Mouse (Mus musculus): Measurements from ENCODE around the gene Psmb2. TPM values are rescaled to one million over a fixed set of nuclear protein-coding genes. Genes with fewer than 3 reads are reported as not detected.

Psmb2 gene
- total and polyA plus RNA-seq, 2 experiments from 2014 or later: 263 to 443 TPM

- peak within 1 kb of the TSS; percentile 50 for H3K4me2 ChIP-seq (ENCODE audit: low read depth, low read length)
- no peak within 1 kb of the TSS for H3K27ac ChIP-seq (ENCODE audit: low read depth)
- no peaks in the 10 kb centered on the region for H3K36me3 ChIP-seq (replicated peaks; ENCODE audit: control insufficient read depth, insufficient read depth, low read length)
- no peaks in the 10 kb centered on the region for H3K4me1 ChIP-seq (ENCODE audit: control insufficient read depth, insufficient read depth)
- no peaks in the 10 kb centered on the region for H3K9me3 ChIP-seq (replicated peaks; ENCODE audit: control insufficient read depth, low read length)
- H3K4me3 ChIP-seq (ENCODE audit: low read depth, low read length): peak within 1 kb of the TSS; percentile 36
- no peak within 1 kb of the TSS for H3K9ac ChIP-seq (replicated peaks; ENCODE audit: low read depth, low read length)
- H3K27me3 ChIP-seq (ENCODE audit: control insufficient read depth, insufficient read depth, low read length): peaks cover 80% of the 10 kb centered on the region
- no peak for TF ChIP-seq EP300 (IDR thresholded peaks at IDR 0.05; ENCODE audit: low read depth)
- DNase-seq (ENCODE audit: low spot score): peak; percentile 32
- under 1% methylated on average over 32 of the region's 32 CpGs for WGBS
- peak; percentile 62 for ATAC-seq (ENCODE audit: insufficient read depth, low read depth)
These were observed 58.6 kb downstream of the Psmb2 start, which contains the start of gene Tfap2e for GRCm38 (mm10) chr4:126736001-126736414. Tfap2e (minus strand) TSS chr4:126736240.

DNA sequence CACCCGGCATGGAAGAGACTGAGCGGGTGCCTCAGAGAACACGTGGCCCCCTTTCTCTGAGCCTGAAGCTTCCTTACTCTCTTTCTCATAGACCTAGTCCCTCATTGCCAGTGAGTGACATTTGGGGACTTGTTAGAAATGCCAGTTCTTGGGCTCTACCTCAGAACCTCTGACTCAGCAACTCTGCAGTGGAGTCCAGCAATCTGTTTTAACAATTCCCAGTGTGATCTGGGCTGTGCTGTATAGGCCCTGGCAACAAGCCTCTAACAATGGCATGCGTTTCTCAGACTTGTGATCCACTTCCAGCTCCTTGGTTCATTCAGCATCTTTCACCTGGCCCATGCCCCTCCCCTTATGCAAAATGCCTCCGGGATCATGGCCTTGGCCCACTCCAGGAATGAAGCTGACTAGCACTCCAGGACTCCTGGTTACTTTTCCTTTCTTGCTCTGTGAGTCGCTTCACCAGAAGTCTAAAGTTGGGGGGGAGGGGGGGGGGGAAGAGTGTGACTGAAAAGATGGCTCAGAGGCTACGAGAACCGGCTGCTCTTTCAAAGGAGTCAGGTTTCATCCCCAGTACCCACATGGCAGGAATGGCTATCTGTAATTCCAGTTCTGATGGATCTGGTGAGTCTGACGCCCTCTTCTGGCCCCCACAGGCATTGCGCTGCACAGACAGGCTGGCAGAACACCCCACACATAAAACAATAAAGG lies 62.7 kb downstream of the Psmb2 start:
- DNase-seq (ENCODE audit: low spot score) (no peak), ATAC-seq (ENCODE audit: insufficient read depth, low read depth) (no peak)
- Histone ChIP-seq H3K27ac (ENCODE audit: low read depth) (no peak overlapping the region), H3K36me3 (replicated peaks; ENCODE audit: control insufficient read depth, insufficient read depth, low read length) (peaks cover 10% of the 10 kb centered on the region), H3K9ac (replicated peaks; ENCODE audit: low read depth, low read length) (no peak overlapping the region), H3K4me1 (ENCODE audit: control insufficient read depth, insufficient read depth) (no peaks in the 10 kb centered on the region), H3K9me3 (replicated peaks; ENCODE audit: control insufficient read depth, low read length) (no peaks in the 10 kb centered on the region), H3K4me2 (ENCODE audit: low read depth, low read length) (no peak overlapping the region), H3K27me3 (ENCODE audit: control insufficient read depth, insufficient read depth, low read length) (peaks cover 39% of the 10 kb centered on the region), H3K4me3 (ENCODE audit: low read depth, low read length) (no peak overlapping the region)
- WGBS: 26% methylated on average over 10 of the region's 10 CpGs
- peak; percentile 32 for TF ChIP-seq CTCF (IDR thresholded peaks at IDR 0.05; ENCODE audit: low read depth)
- TF ChIP-seq EP300 (IDR thresholded peaks at IDR 0.05; ENCODE audit: low read depth): no peak

DNA sequence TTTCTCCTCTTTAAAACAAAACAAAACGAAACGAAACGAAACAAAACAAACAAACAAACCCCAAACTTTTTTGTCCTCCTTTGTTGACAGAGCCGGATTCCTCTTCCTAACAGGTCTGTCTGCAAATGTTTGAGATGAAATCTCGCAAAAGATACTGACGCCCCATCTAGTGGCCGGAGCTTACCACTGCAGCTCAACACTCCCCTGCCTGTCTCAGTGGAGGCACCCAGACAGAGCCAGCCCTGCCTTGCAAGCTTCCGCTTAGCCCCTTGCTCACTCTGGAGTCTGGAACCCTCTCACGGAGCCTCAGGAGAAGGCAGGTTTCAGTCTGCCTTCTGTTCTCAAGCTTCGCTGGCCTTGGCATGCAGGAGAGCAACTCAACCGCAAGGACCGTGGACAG lies 64.0 kb downstream of the Psmb2 start:
- peak overlapping the region; percentile 48; the same call in 1 of the 2 replicates for H3K4me2 ChIP-seq (ENCODE audit: low read depth, low read length)

DNA sequence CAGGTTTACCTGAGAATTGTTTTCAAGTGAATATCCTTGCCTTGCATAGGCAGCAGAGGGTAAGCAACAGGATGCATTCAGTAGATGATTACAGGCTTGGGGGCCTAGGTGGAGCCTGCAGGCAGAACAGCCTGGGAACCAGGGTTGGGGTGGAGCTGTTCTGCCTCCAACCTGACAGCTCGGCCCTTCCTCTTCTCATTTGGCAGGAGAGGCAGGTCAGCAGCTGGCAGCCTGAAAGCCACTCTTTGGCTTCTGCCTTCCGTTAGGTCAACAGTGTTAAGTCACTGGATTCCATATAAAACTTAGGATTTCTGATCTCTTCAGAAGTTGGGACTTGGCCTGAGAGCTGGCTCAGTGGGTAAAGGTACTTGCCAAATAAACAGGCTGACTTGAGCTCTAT lies 65.5 kb downstream of the Psmb2 start:
- ATAC-seq (ENCODE audit: insufficient read depth, low read depth) (no peak), DNase-seq (ENCODE audit: low spot score) (no peak)
- Histone ChIP-seq H3K9ac (replicated peaks; ENCODE audit: low read depth, low read length) (no peak overlapping the region), H3K9me3 (replicated peaks; ENCODE audit: control insufficient read depth, low read length) (no peaks in the 10 kb centered on the region), H3K36me3 (replicated peaks; ENCODE audit: control insufficient read depth, insufficient read depth, low read length) (peaks cover 30% of the 10 kb centered on the region), H3K4me1 (ENCODE audit: control insufficient read depth, insufficient read depth) (no peaks in the 10 kb centered on the region), H3K4me3 (ENCODE audit: low read depth, low read length) (no peak overlapping the region), H3K27ac (ENCODE audit: low read depth) (no peak overlapping the region), H3K4me2 (ENCODE audit: low read depth, low read length) (no peak overlapping the region), H3K27me3 (ENCODE audit: control insufficient read depth, insufficient read depth, low read length) (peaks cover 10% of the 10 kb centered on the region)
- TF ChIP-seq EP300 (IDR thresholded peaks at IDR 0.05; ENCODE audit: low read depth) (no peak), CTCF (IDR thresholded peaks at IDR 0.05; ENCODE audit: low read depth) (no peak)
- 31% methylated on average over 2 of the region's 2 CpGs for WGBS

More for the DNA sequence above, 64.0 kb downstream of the Psmb2 start:
- TF ChIP-seq EP300 (IDR thresholded peaks at IDR 0.05; ENCODE audit: low read depth): no peak
- peak; percentile 80 for TF ChIP-seq CTCF (IDR thresholded peaks at IDR 0.05; ENCODE audit: low read depth)
- Histone ChIP-seq H3K9me3 (replicated peaks; ENCODE audit: control insufficient read depth, low read length) (no peaks in the 10 kb centered on the region), H3K27me3 (ENCODE audit: control insufficient read depth, insufficient read depth, low read length) (peaks cover 26% of the 10 kb centered on the region), H3K36me3 (replicated peaks; ENCODE audit: control insufficient read depth, insufficient read depth, low read length) (peaks cover 22% of the 10 kb centered on the region), H3K27ac (ENCODE audit: low read depth) (no peak overlapping the region), H3K9ac (replicated peaks; ENCODE audit: low read depth, low read length) (no peak overlapping the region), H3K4me3 (ENCODE audit: low read depth, low read length) (no peak overlapping the region), H3K4me1 (ENCODE audit: control insufficient read depth, insufficient read depth) (no peaks in the 10 kb centered on the region)
- 6% methylated on average over 12 of the region's 12 CpGs for WGBS
- DNase-seq (ENCODE audit: low spot score): peak; percentile 82
- ATAC-seq (ENCODE audit: insufficient read depth, low read depth): peak; percentile 50; the same call in 1 of the 2 replicates

GRCm38 (mm10) chr4:126743713-126744112 lies 66.3 kb downstream of the Psmb2 start:
- DNase-seq (ENCODE audit: low spot score): no peak
- ATAC-seq (ENCODE audit: insufficient read depth, low read depth): no peak
- H3K9ac ChIP-seq (replicated peaks; ENCODE audit: low read depth, low read length): no peak overlapping the region
- no peak overlapping the region for H3K4me3 ChIP-seq (ENCODE audit: low read depth, low read length)
- H3K9me3 ChIP-seq (replicated peaks; ENCODE audit: control insufficient read depth, low read length): no peaks in the 10 kb centered on the region
- peaks cover 3% of the 10 kb centered on the region; the same call in 1 of the 2 replicates for H3K27me3 ChIP-seq (ENCODE audit: control insufficient read depth, insufficient read depth, low read length)
- TF ChIP-seq CTCF (IDR thresholded peaks at IDR 0.05; ENCODE audit: low read depth): no peak
- TF ChIP-seq EP300 (IDR thresholded peaks at IDR 0.05; ENCODE audit: low read depth): no peak
- no peak overlapping the region for H3K27ac ChIP-seq (ENCODE audit: low read depth)
- peaks cover 35% of the 10 kb centered on the region for H3K36me3 ChIP-seq (replicated peaks; ENCODE audit: control insufficient read depth, insufficient read depth, low read length)
- H3K4me2 ChIP-seq (ENCODE audit: low read depth, low read length): no peak overlapping the region
- 30% methylated on average over 11 of the region's 11 CpGs for WGBS
- H3K4me1 ChIP-seq (ENCODE audit: control insufficient read depth, insufficient read depth): no peaks in the 10 kb centered on the region
